Mouse (Mus musculus): Measurements from ENCODE around the gene Gm10130.

DNA sequence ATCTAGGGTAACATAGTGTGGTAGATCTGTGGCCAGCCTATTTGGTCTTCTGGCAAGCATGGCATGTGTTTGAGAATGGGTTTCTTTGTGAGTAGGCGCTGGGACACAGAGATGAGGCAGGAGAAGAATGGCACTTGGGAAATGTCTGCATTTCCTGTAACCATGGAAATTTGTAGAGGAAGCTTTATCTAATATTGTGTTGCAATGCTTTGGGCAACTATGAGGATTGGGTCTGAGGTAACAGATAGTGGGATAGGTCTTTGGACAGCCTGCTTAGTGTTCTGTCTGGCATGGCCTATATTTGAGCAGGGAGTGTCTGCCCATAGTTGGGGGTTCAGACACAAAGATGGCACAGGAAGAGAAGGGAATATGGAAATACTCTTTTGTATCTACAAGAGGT, 4.5 kb upstream of the Gm10130 start:
- TF ChIP-seq MAFK (IDR thresholded peaks at IDR 0.05; ENCODE audit: insufficient read depth, low read depth, low read length) (no peak), ZNF384 (IDR thresholded peaks at IDR 0.05; ENCODE audit: low read depth, low read length) (no peak), HCFC1 (IDR thresholded peaks at IDR 0.05; ENCODE audit: borderline replicate concordance, insufficient read depth, low read length) (no peak), CHD2 (IDR thresholded peaks at IDR 0.05; ENCODE audit: low read depth, low read length) (no peak), ZC3H11A (IDR thresholded peaks at IDR 0.05; ENCODE audit: borderline replicate concordance, low read depth, low read length) (no peak)

Data from ES-E14 (cell line).